Mouse (Mus musculus) stomach, postnatal 0 days (tissue): ENCODE results near the gene Traf5. TPM values are rescaled to one million over a fixed set of nuclear protein-coding genes. Genes with fewer than 3 reads are reported as not detected.
A peak's percentile ranks its signal among the peaks of the same experiment; 100 is the strongest.

Experiments used
- ATAC-seq: fragments of 200-750 bp; cut with Nextera tagmentation; 2 replicates; pipeline ENCODE4 v1.8.0; 2017; ENCODE audit not compliant: low FRiP score, low TSS enrichment
- DNase-seq: peaks from one replicate; pipeline ENCODE4 v3.0.0-alpha.2; 2016; ENCODE audit warnings: low spot score
- H3K27ac ChIP-seq: fragments of 300-500 bp; sonication (generic); replicated peaks from 2 replicates; pipeline ENCODE4 v1.5.1; 2014; ENCODE audit warnings: mild to moderate bottlenecking, control low read depth
- H3K27me3 ChIP-seq: fragments of 300-500 bp; sonication (generic); 2 replicates; pipeline ENCODE4 v1.6.1; 2014; ENCODE audit warnings: low read length; ENCODE audit not compliant: control insufficient read depth, insufficient read depth
- H3K36me3 ChIP-seq: fragments of 300-500 bp; sonication (generic); 2 replicates; pipeline ENCODE4 v1.6.1; 2014; ENCODE audit warnings: low read length, mixed read lengths; ENCODE audit not compliant: control insufficient read depth, insufficient read depth
- H3K4me1 ChIP-seq: fragments of 300-500 bp; sonication (generic); replicated peaks from 2 replicates; pipeline ENCODE4 v1.6.1; 2014; ENCODE audit warnings: antibody characterized with exemption; ENCODE audit not compliant: control insufficient read depth, insufficient read depth
- H3K4me2 ChIP-seq: fragments of 300-500 bp; sonication (generic); replicated peaks from 2 replicates; pipeline ENCODE4 v1.6.1; 2014; ENCODE audit warnings: low read depth, mild to moderate bottlenecking, control low read depth, moderate library complexity
- H3K4me3 ChIP-seq: fragments of 300-500 bp; sonication (generic); 2 replicates; pipeline ENCODE4 v1.5.1; 2014; ENCODE audit warnings: low read depth, low read length, control low read depth
- H3K9ac ChIP-seq: fragments of 300-500 bp; sonication (generic); 2 replicates; pipeline ENCODE4 v1.6.1; 2014; ENCODE audit warnings: mild to moderate bottlenecking, low read length, control low read depth, mixed read lengths
- H3K9me3 ChIP-seq: fragments of 300-500 bp; sonication (generic); 2 replicates; pipeline ENCODE4 v1.6.1; 2016; ENCODE audit warnings: low read length; ENCODE audit not compliant: control insufficient read depth
- CTCF ChIP-seq: IDR thresholded peaks from 2 replicates; pipeline ENCODE4 v1.5.1; 2016; ENCODE audit warnings: antibody characterized with exemption, low read depth, mild to moderate bottlenecking, moderate library complexity
- EP300 ChIP-seq: optimal IDR thresholded peaks from 2 replicates; pipeline ENCODE3; 2016; ENCODE audit warnings: antibody characterized with exemption
- WGBS: fragments of 180-500 bp; shearing (Covaris S2); extraction: QIAGEN DNeasy Blood & Tissue Kit; methylation state at CpG from one replicate; pipeline ENCODE4 v1.1.7; 2014; 5-methylcytosine and 5-hydroxymethylcytosine counted together
- polyA plus RNA-seq: library from polyadenylated mRNA; unstranded; fragments of >200 nt; fragmentation: Nextera tagmentation; extraction: Ambion mirVana; gene quantifications from 2 replicates; pipeline ENCODE4 v1.2.1, GENCODE M21; 2015

Gene Traf5
- polyA plus RNA-seq, 1 experiment from 2014 or later = 17.7 TPM

DNA sequence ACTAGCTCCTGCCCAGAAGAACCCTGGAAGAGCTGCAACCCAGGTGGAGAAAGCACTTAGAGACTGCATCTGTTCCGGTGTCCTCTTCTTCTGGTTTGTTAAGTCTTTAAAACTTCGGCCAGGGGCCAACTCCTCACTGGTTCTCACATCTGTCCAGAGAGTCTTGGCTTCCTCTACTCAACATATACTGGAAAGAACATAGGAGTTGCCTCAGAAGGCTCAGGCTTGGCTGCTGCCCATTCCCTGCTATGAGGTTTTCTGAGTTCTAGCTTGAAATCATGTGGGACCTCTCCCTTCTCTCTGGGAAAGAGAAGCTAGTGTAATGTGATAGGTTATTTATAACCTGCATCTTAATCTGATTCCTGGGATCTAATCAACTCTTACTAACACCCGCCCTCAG, 2.1 kb downstream of the Traf5 start:
- no peak overlapping the region for H3K4me3 ChIP-seq
- TF ChIP-seq EP300 (no peak), CTCF (no peak)
- H3K27ac ChIP-seq = no peak overlapping the region
- no peaks in the 10 kb centered on the region; the same call in 1 of the 2 replicates for H3K36me3 ChIP-seq
- 55% methylated on average over 3 of the region's 3 CpGs for WGBS
- 0 out of 2 replicates have a peak, but pooled peaks cover 3% of the 10 kb centered on the region for H3K4me1 ChIP-seq
- H3K9me3 ChIP-seq = no peaks in the 10 kb centered on the region
- DNase-seq (no peak), ATAC-seq (no peak)
- no peaks in the 10 kb centered on the region for H3K27me3 ChIP-seq
- H3K9ac ChIP-seq = 0 out of 2 replicates have a peak overlapping the region, but pooled peaks have one; percentile 83
- peak overlapping the region; percentile 72; the same call in 1 of the 2 replicates for H3K4me2 ChIP-seq

DNA sequence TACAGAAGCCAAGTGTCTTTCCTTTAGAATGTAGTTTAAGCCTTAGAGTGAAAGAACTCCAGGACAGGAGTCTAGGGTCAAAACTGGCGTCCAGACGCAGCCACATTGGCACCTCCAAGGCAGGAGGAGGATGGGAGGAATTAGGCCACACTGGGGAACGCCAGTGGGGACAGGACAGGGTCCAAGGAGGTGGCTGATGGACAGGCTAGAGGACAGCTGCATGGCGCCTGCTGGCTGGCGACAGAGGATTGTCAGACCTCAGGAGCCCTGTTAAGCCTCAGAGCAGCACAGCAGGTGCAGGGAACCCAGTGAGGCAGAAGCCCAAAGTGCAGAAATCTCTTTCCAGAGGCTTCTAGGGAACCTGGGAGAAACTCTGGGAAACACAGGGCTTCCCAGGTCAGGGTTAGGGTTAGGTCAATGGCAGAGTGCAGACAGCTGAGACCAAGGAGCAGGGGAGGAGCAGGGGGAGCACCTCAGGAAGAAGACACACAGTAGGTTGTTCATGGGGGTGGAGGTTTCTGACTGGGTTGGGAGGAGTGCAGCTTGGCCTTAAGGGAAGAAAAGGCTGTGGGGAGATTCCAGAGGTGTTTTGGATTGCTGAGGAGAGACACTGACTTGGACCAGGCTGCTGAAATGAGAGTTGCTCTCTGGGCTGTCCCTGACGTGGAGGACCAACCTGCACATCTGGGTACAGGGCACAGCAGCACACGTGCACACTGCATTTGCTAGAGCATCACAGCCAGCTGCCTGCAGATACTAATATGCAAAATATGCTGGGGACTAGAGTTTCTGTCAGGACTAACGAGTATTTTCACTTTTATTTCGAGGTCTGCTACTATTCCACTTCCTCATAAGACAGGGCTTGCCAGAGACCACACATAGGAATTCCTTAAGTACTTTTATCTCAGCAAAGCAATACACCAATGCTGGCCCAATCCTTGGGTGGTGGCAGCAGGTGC, 2.9 kb downstream of the Traf5 start:
- DNase-seq = no peak

DNA sequence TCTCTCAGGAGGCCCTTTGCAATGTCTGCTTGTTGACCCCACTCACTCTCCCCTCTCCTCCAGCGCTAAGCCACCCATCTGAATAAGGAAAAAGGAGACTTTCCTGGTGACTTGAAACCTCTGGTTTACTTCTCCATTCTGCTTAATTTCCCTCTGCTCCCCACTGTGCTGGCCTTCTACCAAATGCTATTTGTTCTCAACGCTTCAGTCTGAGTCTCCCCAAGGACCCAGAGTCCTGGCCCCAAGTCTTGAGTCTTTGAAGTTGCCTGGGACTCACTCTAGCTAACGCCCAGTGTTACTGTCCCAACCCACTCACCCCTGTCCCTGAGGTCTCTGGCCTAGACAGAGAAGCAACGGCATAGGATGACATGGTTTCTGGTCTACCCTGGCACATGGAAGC, 4.3 kb downstream of the Traf5 start:
- ATAC-seq (no peak), DNase-seq (no peak)
- WGBS = 76% methylated on average over 4 of the region's 4 CpGs

More for the DNA sequence above, 2.9 kb downstream of the Traf5 start:
- H3K27me3 ChIP-seq = no peaks in the 10 kb centered on the region
- H3K36me3 ChIP-seq = no peaks in the 10 kb centered on the region; the same call in 1 of the 2 replicates
- ATAC-seq = no peak
- H3K4me3 ChIP-seq = no peak overlapping the region
- 0 out of 2 replicates have a peak overlapping the region, but pooled peaks have one; percentile 72 for H3K4me2 ChIP-seq
- 0 out of 2 replicates have a peak, but pooled peaks cover 3% of the 10 kb centered on the region for H3K4me1 ChIP-seq
- H3K9me3 ChIP-seq = no peaks in the 10 kb centered on the region
- 78% methylated on average over 9 of the region's 9 CpGs for WGBS
- TF ChIP-seq CTCF (no peak), EP300 (no peak)
- no peak overlapping the region for H3K27ac ChIP-seq
- H3K9ac ChIP-seq = 0 out of 2 replicates have a peak overlapping the region, but pooled peaks have one; percentile 18

DNA sequence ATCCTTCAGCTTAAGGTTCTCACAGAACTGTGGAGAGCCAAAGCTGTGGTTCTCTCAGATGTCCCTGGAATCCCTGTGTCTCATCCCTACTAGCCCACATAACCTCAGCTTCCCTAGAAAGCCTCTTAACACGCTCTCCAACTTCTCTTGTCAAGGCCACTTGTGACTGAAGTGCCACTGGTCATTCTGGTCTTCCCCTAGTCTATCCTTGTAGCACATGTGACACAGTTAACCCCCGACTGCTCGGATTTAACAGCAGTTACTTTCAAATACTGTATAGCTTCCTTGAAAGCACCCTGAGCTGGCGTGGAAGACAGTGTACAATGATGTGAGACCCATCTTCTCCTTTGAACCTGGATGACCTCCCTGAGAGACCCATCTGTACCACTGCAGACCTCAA, 5.3 kb downstream of the Traf5 start:
- no peak overlapping the region for H3K4me3 ChIP-seq
- DNase-seq (no peak), ATAC-seq (peak; percentile 1; the same call in 1 of the 2 replicates)
- H3K9me3 ChIP-seq = no peaks in the 10 kb centered on the region
- H3K36me3 ChIP-seq = no peaks in the 10 kb centered on the region; the same call in 1 of the 2 replicates
- peak overlapping the region; percentile 74 for H3K27ac ChIP-seq
- 0 out of 2 replicates have a peak, but pooled peaks cover 3% of the 10 kb centered on the region for H3K4me1 ChIP-seq
- TF ChIP-seq EP300 = no peak
- TF ChIP-seq CTCF = no peak
- no peak overlapping the region for H3K9ac ChIP-seq
- no peaks in the 10 kb centered on the region for H3K27me3 ChIP-seq
- 77% methylated on average over 4 of the region's 4 CpGs for WGBS
- H3K4me2 ChIP-seq = no peak overlapping the region

More for the DNA sequence above, 4.3 kb downstream of the Traf5 start:
- Histone ChIP-seq H3K27me3 (no peaks in the 10 kb centered on the region), H3K4me1 (0 out of 2 replicates have a peak, but pooled peaks cover 3% of the 10 kb centered on the region), H3K9ac (no peak overlapping the region), H3K27ac (peak overlapping the region; percentile 41; the same call in 1 of the 2 replicates), H3K9me3 (no peaks in the 10 kb centered on the region), H3K36me3 (no peaks in the 10 kb centered on the region; the same call in 1 of the 2 replicates), H3K4me2 (no peak overlapping the region), H3K4me3 (no peak overlapping the region)
- TF ChIP-seq EP300 (no peak), CTCF (no peak)

DNA sequence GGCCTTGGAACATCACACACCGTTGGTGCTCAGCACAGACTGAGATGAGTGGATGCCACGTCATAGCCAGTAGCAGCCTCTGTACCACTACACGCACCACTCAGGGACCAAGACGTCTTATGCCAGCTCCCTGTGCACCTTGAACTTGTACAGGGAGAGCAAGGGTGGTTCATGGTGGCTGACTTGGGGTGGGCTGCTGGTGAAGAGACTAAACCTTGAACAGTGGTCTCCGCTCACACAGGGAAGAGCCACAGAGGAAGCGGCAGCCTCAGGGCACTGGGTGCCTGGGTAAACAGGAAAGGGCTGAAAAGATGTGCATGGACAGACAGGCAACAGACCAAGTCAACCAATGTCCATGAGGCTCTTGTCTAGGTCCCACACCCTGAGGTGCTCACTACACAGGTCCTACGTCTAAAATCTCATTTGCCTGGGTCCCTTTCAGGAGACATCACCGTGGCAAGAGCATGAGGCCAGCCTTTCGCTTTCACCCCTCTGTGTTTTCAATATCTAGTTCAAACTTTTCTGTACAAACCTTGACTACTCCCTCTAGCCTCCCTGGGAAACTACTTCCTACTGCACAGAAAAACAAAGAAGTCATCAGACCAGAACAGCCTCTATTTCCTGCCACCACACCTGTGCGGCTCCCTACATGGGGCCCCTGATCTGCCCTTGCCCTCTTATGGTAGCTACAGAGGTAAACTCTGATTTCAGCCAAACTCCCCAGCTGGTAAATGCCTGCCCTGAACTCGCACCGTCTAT, 5.9 kb downstream of the Traf5 start:
- H3K9ac ChIP-seq = no peak overlapping the region
- H3K27me3 ChIP-seq = no peaks in the 10 kb centered on the region
- H3K4me2 ChIP-seq = no peak overlapping the region
- ATAC-seq = peak; percentile 77
- peak overlapping the region; percentile 74 for H3K27ac ChIP-seq
- H3K4me3 ChIP-seq = no peak overlapping the region
- 70% methylated on average over 12 of the region's 12 CpGs for WGBS
- no peak for DNase-seq
- TF ChIP-seq CTCF = no peak
- no peak for TF ChIP-seq EP300
- no peaks in the 10 kb centered on the region; the same call in 1 of the 2 replicates for H3K9me3 ChIP-seq
- H3K36me3 ChIP-seq = peaks cover under 1% of the 10 kb centered on the region; the same call in 1 of the 2 replicates
- H3K4me1 ChIP-seq = 0 out of 2 replicates have a peak, but pooled peaks cover 3% of the 10 kb centered on the region
